Mouse (Mus musculus) naive thymus-derived CD4-positive, alpha-beta T cell, adult 2 months (primary cell): ENCODE results near the gene Trmt112.
"Not testable (repeated sequence)": the region's sequence is repeated elsewhere in the genome, so short reads cannot be mapped to it uniquely, and the experiment has no call there.

Experiments
- DNase-seq: peaks from one replicate; pipeline ENCODE4 v3.0.0-alpha.2; 2011; ENCODE audit warnings: low read depth

The Trmt112 gene

DNA sequence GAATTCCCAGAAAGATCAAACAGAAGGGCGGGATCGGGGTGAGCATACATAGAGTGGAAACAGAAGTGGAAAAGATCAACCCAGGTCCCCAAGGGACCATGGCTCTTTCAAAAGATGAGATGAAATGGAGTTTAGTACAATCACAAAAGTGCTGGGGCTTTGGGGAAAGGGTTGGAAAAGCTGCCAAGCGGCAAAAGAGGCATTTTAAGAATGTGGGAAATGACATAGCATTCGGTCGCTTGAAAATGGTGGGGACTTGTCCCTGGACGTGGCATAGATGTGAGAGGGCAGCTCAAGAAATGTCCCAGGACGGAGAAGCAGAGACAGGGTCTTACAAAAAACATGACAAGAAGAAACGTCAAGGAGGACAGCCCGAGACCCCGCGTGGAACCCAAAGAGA lies 477 bp upstream of the Trmt112 start:
- no peak for DNase-seq

DNA sequence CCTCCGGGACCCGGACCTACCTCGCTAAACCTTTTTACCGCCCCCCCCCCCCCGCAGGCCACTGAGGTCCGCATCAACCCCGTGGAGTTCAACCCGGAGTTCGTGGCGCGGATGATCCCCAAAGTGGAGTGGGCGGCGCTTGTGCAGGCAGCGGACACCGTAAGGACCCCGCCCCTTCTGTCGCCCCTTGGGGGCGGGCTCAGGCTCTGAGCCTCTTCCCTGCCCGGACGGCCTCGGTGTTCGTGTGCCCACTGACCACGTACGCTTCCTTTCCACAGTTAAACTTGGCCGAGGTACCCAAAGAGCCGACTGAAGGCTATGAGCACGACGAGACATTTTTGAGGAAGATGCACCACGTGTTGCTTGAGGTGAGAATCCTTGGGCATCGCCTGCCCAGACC lies 808 bp downstream of the Trmt112 start:
- DNase-seq = not testable (repeated sequence)

DNA sequence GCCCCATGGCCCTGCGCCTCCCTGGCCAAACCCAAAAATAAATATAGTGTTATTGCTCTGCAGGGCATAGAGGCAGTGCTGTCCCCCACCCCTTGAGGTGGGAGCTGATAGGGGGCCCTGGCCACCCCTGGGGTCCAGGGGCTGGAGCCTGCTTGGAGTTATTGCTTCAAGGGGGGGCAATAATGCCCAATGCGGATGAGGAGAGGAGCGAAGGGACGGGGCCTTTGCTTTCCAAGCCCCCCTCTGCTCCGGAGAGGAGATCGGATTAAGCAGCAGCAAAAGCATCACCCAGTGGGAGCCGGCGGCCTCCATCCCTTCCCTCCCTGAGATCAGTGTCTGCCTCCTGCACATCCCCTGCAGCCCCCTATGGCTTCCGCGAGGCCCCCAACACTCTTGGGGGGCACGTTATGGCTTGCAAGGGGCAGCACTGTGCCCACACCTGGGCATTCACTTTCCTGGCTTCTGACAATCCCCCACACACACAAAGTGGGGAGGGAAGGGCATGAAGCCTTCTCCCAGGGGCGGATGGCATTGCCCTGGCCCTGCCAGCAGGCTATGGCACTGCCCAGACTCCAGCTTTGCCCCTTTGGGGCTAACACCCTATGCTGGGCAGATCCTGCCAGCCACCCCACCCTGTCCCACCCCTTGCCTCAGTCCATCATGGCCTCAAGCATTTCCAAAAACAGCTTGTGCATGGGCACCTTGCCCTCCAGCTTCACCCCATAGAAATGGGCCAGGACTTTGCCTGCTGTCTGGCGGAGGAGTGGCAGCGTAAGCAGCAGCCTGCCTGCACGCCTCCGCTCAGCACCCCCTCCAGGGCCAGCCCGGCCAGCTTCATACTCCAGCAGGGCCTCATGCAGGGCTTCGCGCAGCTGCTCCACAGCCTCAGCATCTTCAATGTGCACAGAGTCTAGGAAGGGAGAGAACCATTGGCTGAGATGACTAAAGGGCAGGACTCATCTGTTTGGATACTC lies 1.9 kb downstream of the Trmt112 start:
- DNase-seq = no peak

DNA sequence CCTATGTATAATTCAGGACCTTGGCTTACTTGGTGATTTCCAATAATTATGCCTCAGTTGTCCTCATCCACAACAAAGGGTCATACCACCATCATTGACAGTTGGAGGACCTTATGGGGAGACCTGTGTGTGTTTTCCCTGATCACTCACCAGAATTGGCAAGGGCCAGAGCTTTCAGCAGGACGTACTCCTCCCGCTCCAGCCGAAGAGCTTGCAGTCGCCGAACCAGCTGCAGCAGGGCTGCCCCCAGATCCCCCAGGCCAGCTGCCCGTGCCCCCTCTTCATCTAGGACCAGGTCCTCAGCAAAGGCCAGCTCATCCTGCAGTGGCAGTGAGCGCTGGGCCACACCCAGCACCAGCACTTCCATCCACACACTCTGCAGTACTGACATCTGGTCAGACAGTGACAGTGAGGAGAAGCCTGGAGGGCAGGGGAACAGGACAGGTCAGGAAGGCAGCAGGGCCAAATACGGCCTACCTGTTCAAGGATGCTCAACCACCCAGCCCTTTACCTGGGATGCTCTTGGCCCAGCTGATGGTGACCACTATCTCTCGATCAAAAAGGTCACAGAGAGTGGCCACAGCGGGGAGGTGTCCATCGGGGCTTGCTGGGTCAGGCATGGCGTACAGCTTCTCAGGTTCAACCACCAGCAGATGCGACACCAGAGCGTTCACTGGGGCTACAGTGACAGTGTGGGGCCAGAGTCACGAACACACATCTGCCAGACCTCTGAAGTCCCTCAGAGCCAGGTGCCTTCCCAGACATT lies 2.9 kb downstream of the Trmt112 start:
- DNase-seq = no peak

DNA sequence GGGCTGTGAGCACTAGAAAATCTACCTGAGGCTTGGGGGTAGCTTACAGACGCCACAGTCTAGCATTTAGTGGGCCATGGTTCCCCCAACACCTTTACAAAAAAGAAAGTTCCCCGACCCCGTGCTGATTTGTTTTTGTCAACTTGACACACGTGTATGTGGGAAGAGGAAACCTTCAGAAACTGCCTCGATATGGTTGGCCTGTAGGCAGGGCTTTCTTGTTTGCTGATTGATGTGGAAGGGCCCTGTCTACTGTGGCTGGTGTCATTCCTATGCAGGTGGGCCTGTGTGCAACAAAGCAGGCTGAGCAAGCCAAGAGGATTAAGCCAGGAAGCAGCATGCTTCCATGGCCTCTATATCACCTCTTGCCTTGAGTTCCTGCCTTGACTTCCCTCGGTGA lies 3.5 kb downstream of the Trmt112 start:
- no peak for DNase-seq

DNA sequence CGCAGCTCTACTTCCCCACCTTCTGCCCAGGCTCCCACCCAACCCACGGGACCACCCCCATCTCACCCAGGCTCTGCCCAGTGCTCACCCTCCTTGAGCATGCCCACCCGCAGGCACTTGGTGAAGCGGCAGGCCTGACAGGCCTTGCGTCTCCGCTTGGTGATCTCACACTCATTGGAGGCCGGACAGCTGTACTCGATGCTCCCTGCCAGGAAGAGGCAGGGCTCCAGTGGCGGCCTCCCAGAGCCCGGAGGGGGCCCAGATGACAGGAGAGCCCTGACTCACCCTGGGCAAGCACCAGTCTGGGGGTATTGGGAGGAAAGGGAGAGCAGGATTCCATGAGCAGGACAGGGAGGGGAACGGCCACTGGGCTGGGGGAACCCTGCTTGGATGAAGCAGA lies 4.5 kb downstream of the Trmt112 start:
- DNase-seq = no peak

DNA sequence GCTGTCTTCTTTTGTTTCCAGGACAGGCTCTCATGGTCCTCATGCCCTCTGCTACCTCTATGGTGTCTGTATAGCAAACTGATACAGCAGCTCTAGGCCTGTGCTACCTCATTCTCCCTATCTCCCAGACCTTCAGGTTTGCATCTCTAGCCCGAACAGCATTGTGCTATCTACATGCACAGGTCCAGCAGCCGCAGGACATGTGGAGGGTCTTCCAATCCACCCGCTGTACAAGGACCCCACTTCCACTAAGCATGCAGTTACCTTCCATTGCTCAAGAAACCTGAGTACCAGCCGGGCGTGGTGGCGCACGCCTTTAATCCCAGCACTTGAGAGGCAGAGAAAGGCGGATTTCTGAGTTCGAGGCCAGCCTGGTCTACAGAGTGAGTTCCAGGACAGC lies 5.0 kb downstream of the Trmt112 start:
- DNase-seq = no peak

DNA sequence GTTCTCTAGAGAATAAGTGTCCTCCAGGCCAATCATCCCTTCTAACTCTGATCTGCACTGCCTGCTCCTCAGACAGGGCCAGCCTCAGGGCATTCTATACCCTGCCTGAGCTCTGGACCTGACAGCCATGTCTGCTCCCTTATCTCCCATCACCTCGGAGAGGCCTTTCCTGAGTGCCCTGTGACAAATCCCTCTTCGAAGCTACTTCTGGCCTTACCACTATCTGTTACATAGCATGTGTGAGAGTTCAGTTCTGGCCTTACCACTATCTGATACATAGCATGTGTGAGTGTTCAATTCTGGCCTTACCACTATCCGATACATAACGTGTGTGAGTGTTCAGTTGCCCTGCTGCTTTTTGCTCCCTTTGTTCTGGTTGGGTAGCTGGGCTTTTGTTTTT lies 5.8 kb downstream of the Trmt112 start:
- DNase-seq = no peak

DNA sequence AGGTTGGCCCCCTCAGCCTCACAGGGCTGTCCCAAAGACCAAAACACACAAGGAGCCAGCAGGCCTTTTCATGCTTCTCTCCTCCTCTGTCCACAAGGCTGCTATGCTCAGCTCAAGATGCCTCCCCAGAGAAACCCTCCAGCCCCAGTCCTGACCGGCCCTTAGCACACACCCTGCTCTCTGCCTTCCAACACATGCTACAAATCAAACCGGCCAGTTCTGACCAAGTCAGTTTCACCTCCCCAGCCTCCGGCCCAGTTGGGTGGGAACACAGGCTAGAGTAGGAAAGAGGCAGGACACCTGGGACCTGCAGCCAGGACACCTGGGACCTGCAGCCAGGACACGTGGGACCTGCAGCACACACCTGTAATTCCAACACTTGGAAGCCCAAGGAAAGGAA lies 7.0 kb downstream of the Trmt112 start:
- no peak for DNase-seq

DNA sequence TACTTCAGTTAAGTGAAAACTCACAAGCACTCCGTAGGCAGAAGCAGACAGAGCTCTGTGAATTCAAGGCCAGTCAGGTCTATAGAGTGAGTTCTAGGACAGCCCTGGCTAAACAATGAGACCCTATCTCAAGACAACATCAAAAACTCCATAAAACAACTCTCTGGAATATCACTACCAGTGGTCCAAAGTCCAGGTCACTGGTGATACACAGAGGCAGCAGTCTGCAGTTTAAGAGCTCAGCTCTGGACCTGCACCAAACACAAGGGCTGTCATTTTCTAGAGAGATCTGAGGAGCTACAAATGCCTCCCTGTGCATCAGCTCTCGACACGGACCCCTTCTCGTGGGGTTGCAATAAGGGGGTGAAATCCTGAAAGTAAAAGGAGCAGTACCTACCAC lies 8.8 kb downstream of the Trmt112 start:
- DNase-seq = no peak

DNA sequence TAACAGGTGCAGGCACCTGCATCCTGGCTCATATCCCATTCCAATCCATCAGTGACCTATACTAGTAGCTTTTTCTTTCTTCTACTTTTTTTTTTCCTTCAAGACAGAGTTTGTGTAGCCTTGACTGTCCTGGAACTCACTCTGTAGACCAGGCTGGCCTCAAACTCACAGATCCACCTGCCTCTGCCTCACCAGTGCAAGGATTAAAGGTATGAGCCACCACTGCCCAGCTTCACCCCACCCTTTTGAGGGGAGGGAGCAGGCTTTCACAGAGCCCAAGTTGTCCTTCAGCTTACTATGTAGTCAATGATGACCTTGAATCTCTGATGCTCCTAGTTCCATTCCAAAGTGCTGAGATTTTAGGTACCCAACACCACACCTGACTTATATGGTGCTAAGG lies 9.9 kb downstream of the Trmt112 start:
- no peak for DNase-seq

DNA sequence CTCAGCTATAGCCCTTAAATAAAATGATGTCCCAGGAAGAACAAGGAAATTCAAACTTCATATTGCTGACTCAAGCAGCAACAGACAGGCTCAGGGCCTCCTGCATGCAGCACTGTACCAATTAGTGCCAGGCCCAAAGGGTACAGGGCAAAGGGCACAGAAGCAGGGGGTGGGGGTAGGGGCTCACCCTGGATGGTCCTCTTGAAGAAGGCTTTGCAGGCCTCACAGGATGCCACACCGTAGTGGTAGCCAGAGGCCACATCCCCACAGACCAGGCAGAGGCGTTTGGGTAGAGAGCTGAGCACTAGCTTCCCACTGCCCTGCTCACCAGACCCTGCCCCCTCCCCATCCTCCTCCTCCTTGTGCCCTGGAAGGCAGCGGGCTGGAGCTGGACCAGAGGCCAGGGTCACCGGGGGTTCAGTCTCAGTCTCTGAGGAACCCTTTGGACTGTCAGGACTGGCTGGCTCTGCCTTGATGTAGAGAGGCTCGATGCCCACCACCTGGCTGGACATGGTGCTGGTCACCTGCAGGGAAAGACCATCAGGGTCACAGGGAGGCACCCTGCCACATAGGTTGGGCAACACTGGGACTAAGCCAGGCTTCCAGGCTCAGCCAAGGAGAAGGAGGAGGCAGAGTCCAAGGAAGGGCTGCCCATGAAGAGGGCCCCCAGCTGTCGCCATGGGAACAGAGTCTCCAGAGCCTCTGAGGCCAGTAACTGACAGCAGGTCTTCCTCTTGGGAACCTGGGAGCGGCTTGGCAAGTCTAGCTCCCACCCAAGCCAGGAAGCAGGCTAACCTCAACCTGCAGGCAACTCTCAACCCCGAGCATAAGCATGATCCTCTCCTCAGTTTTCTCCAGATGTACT lies 10.6 kb downstream of the Trmt112 start:
- no peak for DNase-seq

DNA sequence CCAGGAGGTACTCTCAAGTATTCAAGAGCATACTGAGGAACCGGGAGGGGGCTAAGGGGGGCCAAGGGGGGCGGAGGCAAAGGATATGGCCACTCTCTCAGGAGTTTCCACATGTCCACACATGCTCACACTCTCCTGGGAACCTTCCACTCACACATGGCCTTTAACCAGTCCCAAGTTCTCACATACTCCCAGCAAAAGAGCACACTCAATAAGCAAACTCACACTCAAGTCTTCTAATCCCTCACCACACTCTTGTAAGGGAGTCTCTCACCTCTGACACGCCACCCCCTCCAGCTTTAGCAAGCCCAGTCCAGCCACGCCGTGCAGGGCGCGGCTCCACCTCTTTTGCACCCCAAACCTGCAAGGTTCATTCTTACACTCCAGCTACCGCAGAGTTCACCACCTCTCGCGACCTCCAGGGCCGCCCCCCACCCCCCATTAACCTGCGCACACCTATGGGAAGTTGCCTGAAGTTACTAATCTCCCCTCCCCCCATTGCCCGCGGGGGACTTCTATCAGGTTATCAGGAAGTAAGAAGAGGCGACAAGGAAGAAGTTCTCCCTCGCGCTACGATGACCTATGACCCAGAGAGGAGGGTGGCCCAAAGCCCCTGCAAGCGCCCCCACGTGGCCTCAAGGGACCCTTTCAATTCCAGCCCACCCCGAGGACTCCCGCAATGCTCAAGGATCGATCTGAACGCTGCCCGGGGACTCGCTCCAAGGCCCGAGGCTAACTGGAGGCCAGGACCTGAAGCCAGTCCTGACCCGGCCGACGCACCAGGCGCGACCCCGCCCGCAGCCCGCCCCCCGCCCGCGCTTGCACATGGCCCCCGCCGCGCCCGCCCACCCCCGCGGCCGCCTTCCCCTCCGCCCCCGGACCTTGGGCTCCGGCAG lies 11.5 kb downstream of the Trmt112 start:
- peak; percentile 66 for DNase-seq

DNA sequence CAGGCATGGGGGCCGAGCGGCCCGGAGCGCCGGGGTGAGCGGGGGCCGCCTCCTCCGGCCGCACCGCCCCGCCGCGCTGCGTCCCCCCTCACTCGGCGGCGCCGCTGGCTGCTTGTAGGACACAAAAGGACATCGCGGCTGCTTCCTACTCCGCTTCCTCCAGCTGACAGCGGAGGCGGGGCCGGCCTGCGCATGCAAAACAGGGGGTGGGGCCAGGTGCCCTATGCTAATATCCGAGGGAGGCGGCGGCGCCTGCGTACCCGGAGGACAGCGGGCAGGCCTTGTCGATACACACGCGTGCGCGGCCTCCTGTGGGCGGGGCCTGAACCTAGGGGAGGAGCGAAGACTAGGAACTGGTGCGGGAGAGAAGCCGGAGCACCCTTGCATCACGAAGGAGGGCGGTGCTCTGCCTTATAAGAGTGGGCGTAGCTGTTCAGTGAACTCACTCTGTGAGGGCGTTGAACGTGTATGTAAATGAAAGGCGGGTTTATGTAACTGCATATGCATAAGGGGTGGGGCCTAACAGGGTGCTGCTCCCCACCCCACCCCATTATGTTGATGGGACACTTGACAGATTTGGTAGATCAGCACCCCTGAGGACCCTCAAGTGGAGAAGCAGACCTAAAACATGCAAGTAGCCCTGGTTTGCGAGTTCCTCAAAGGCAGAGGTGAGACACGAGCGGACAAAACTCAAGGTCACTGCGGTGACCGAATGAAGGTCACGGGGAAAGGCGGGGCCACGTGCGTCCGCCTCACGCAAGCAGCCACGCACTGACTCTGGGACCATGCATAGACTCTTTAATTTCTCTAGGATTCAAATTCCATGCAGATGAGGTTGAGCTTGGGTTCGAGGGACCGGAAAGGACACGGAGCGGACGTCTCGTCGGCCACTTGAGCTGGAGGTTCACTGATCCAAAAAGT lies 12.4 kb downstream of the Trmt112 start, which contains the start of gene Esrra:
Gene Esrra (minus strand): TSS at position 167 of the 921 bp plus-strand sequence.
- DNase-seq = peak; percentile 100

DNA sequence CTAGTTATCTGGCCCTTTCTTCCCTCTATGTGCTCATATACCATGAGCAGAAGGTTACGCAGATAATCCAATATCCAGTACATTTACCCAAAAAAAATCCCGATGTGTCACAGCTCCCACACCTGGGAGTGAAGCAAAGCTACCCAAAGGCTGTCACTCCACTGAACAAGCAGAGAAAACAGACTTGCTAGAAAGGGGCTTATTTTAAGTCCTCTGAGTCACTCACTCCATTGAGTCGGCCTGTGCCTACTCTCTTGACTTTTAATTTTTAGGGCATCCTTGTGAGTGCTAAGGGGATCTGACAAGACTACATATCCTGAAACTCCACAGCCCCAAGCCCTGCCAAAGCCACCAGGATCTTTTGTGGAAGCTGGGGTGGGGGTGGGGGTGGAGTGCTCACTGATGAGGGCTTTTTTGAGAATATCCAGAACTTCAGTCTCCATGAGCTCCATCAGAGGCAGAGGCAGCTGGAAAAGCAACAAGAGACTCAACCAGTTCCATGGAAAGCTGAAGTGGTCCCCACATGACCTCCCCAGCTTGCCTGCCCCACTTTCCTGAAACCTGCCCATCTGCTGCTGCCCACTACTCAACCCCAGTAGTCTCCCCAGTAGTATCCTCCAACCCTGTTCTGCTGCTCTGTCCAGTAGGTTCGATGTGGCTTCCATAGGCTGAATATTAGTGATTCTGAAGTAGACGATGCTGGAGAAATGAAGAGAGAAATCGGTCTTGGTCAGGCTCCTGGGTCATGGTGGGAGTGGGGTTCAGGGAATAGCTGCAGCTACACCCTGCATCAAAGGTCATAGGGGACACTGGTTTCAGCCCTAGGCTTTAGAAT lies 13.6 kb downstream of the Trmt112 start:
- DNase-seq = no peak

DNA sequence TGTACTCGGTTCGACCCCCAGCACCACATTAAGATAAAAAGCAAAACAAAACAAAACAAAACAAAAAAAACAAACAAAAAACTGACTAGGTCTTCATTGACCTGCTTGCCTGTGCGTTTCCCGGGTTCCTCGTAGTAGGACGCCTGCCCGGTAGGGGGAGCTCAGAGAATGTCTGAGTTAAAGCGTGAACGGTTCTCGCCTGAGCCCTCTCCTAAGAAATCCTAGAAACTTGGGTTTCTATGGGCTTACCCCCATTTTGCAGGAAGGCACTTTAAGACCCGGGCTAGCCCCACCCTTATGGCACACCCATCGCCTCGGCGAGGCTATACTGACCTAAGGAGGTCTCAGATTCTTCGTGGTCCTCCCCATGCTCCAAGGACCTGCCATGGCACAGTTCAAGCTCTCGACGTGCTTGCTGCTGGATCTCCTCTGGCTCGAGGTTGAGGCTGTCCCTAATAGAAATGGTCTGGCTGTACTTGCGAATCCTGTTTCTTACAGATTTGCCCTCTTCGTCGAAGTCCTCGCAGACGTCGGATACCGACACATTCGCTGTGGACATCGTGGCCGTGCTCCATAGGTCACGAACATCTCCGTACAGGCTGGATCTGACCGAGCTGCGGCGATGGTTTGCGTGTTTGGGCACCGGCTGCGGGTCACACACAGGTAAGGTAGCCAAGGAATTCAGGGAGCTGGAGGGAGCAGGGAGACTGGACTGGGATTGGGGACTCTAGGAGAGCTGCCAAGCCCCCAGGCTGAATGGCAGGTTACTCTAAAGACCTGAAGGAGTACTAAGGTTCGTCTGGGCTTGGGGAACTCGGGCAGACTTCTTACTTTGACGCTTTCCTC lies 15.2 kb downstream of the Trmt112 start:
- peak; percentile 88 for DNase-seq

DNA sequence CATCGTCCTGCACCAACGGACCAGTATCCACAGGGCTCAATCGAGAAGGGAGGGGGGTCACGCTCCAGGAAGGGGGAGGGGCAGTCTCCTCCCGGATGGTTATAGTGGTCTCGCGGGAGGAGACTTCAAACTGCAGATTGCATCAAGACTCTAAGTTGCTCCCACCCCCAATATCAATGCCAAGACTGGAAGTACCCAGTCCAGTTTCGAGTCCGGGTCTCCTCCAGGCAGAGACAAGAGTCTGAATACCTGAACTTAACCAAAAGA lies 15.7 kb downstream of the Trmt112 start, which contains the start of gene Catsperz:
Gene Catsperz (minus strand): TSS at position 74 of the 267 bp plus-strand sequence.
- DNase-seq = peak; percentile 35

DNA sequence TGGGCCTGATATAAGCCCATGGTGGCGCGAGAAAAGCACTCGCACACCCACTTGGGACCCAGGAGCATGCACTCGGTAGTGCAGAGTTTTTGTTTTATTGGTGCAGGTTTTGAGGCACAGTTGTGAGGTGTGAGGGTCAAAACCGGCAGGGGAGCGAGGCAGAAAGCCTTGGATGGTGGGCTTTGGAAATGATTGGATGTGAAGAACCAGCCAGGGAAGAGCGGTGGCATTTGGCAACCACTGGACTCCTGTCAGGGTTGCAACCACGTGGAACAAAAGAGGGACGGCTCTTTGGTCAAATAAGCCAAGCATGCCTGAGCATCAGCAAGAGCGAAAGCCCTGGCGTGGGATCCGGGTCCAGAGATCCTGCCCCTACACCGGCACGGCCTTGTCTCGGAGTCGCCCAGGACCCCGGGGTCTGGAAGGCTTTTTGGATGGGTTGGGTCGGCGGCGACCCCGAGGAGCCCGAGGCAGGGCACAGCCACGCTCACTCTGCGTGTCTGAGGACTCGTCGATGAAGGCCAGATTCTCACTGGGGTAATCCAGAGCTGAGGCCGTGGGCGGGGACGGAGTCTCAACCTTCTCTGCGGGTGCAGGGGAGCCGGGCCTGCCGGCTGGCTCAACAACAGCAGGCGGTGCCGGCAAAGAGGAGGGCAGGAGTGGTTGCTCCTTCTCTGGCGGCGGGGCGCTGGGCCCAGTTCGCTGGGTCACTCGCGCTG lies 16.3 kb downstream of the Trmt112 start:
- DNase-seq = no peak
